Mouse (Mus musculus) CD4-positive helper T cell, adult 2 months (primary cell): ENCODE measurements around the gene Prdx3.

Source experiments
- DNase-seq: peaks from one replicate; pipeline ENCODE4 v3.0.0-alpha.2; 2012; ENCODE audit warnings: low read depth, missing footprints, low spot score

Prdx3 gene

GRCm38 (mm10) chr19:60874064-60874694 is at the start of gene Prdx3:
TSS of gene Prdx3 (minus strand) at chr19:60874556.
- peak; percentile 96 for DNase-seq

- DNase-seq = no peak
Measured at GRCm38 (mm10) chr19:60916869-60917570, 42.7 kb upstream of the Prdx3 start.

- DNase-seq = no peak
Measured at GRCm38 (mm10) chr19:60915862-60916261, 41.5 kb upstream of the Prdx3 start.

- no peak for DNase-seq
Measured at GRCm38 (mm10) chr19:60915236-60915635, 40.9 kb upstream of the Prdx3 start.

GRCm38 (mm10) chr19:60911653-60912052 is 37.3 kb upstream of the Prdx3 start:
- no peak for DNase-seq

GRCm38 (mm10) chr19:60910304-60910703 is 35.9 kb upstream of the Prdx3 start:
- DNase-seq = no peak

GRCm38 (mm10) chr19:60905477-60905876 is 31.1 kb upstream of the Prdx3 start:
- DNase-seq = no peak

- DNase-seq = no peak
Measured at GRCm38 (mm10) chr19:60903971-60904370, 29.6 kb upstream of the Prdx3 start.

- no peak for DNase-seq
Measured at GRCm38 (mm10) chr19:60903139-60903538, 28.8 kb upstream of the Prdx3 start.

GRCm38 (mm10) chr19:60895251-60895880 is 21.0 kb upstream of the Prdx3 start:
- peak; percentile 43 for DNase-seq

- DNase-seq = peak; percentile 76
Measured at GRCm38 (mm10) chr19:60891934-60892547, 17.7 kb upstream of the Prdx3 start.

GRCm38 (mm10) chr19:60891123-60891470 is 16.7 kb upstream of the Prdx3 start:
- DNase-seq = peak; percentile 22

- DNase-seq = no peak
Measured at GRCm38 (mm10) chr19:60890391-60891122, 16.2 kb upstream of the Prdx3 start.

GRCm38 (mm10) chr19:60889714-60890315 is 15.5 kb upstream of the Prdx3 start, which contains the start of gene Grk5:
TSS of gene Grk5 (plus strand) at chr19:60889749.
- peak; percentile 96 for DNase-seq

- peak; percentile 31 for DNase-seq
Measured at GRCm38 (mm10) chr19:60889101-60889713, 14.9 kb upstream of the Prdx3 start.

- DNase-seq = no peak
Measured at GRCm38 (mm10) chr19:60887637-60888036, 13.3 kb upstream of the Prdx3 start.

- no peak for DNase-seq
Measured at GRCm38 (mm10) chr19:60883129-60883528, 8.8 kb upstream of the Prdx3 start.

- no peak for DNase-seq
Measured at GRCm38 (mm10) chr19:60873501-60873900, 855 bp downstream of the Prdx3 start.

GRCm38 (mm10) chr19:60872272-60872671 is 2.1 kb downstream of the Prdx3 start:
- no peak for DNase-seq

GRCm38 (mm10) chr19:60871366-60871765 is 3.0 kb downstream of the Prdx3 start:
- DNase-seq = no peak

GRCm38 (mm10) chr19:60870489-60870888 is 3.9 kb downstream of the Prdx3 start:
- DNase-seq = peak; percentile 24
